Mouse (Mus musculus) monocyte, adult 5-6 weeks (primary cell): ENCODE data around the gene 9430007A20Rik. TPM values are rescaled to one million over a fixed set of nuclear protein-coding genes. Genes with fewer than 3 reads are reported as not detected.
"Not testable (repeated sequence)": the region's sequence is repeated elsewhere in the genome, so short reads cannot be mapped to it uniquely, and the experiment has no call there.

Experiments used
- ATAC-seq: fragments of 153-309, 156-312 bp; replicated peaks from 2 replicates; pipeline ENCODE4 v1.8.0; 2017; ENCODE audit warnings: mild to moderate bottlenecking; ENCODE audit not compliant: low TSS enrichment, insufficient number of reproducible peaks, severe bottlenecking, poor library complexity, low FRiP score
- total RNA-seq: library from RNA; stranded (forward); fragments of 200-1000, 200-491, 200-594 nt; gene quantifications from 3 replicates; pipeline ENCODE4 v1.2.3, GENCODE M21; 2017

9430007A20Rik gene
- total RNA-seq: not detected in 3 replicates

GRCm38 (mm10) chr4:144519522-144519921, at the start of gene 9430007A20Rik:
Gene 9430007A20Rik (plus strand): TSS chr4:144519822.
- ATAC-seq: no peak

- no peak for ATAC-seq
Observed at GRCm38 (mm10) chr4:144493331-144493730, 26.3 kb upstream of the 9430007A20Rik start.

GRCm38 (mm10) chr4:144506518-144506917, 13.1 kb upstream of the 9430007A20Rik start:
- no peak for ATAC-seq

GRCm38 (mm10) chr4:144544689-144545088, 25.1 kb downstream of the 9430007A20Rik start:
- no peak for ATAC-seq

- ATAC-seq: not testable (repeated sequence)
Observed at GRCm38 (mm10) chr4:144545339-144545738, 25.7 kb downstream of the 9430007A20Rik start.

GRCm38 (mm10) chr4:144551156-144551555, 31.5 kb downstream of the 9430007A20Rik start:
- no peak for ATAC-seq

- no peak for ATAC-seq
Observed at GRCm38 (mm10) chr4:144559792-144560191, 40.2 kb downstream of the 9430007A20Rik start.

GRCm38 (mm10) chr4:144561205-144561604, 41.6 kb downstream of the 9430007A20Rik start:
- ATAC-seq: no peak

- no peak for ATAC-seq
Observed at GRCm38 (mm10) chr4:144565034-144565433, 45.4 kb downstream of the 9430007A20Rik start, which contains the start of gene Gm13124. Gene Gm13124 (minus strand): TSS chr4:144565134.

GRCm38 (mm10) chr4:144567752-144568151, 48.1 kb downstream of the 9430007A20Rik start:
- ATAC-seq: no peak

Other genes starting within 250 kb of the 9430007A20Rik start
- gene Pramel5, start 239.3 kb upstream of the 9430007A20Rik start, total RNA-seq: not detected in 3 replicates
- not detected in 3 replicates for gene Gm13128, start 189.6 kb upstream of the 9430007A20Rik start, total RNA-seq
- gene Gm13119, start 161.9 kb upstream of the 9430007A20Rik start, total RNA-seq: not detected in 3 replicates
- gene Pramef20, start 141.9 kb upstream of the 9430007A20Rik start, total RNA-seq: not detected in 3 replicates
- gene Pramef12, start 111.4 kb upstream of the 9430007A20Rik start, total RNA-seq: not detected in 3 replicates
- gene 1700012P22Rik, start 81.0 kb upstream of the 9430007A20Rik start, total RNA-seq: not detected in 3 replicates
- gene Gm9944, start 66.5 kb upstream of the 9430007A20Rik start, total RNA-seq: not detected in 3 replicates
- not detected in 3 replicates for gene Aadacl3, start 56.1 kb upstream of the 9430007A20Rik start, total RNA-seq
- not detected in 3 replicates for gene Gm13124, start 45.3 kb downstream of the 9430007A20Rik start, total RNA-seq
- not detected in 3 replicates for gene Aadacl4, start 93.9 kb downstream of the 9430007A20Rik start, total RNA-seq
- not detected in 3 replicates for gene Gm436, start 166.5 kb downstream of the 9430007A20Rik start, total RNA-seq
- not detected in 3 replicates for gene Gm13178, start 201.6 kb downstream of the 9430007A20Rik start, total RNA-seq